Mouse (Mus musculus) hindlimb bud, embryonic 11.5 days (tissue): ENCODE data around the gene Myd88.

Experiments used
- DNase-seq: peaks from one replicate; pipeline ENCODE4 v3.0.0-alpha.2; 2012; ENCODE audit warnings: low read depth, low spot score; ENCODE audit errors: extremely low spot score

Gene Myd88

DNA sequence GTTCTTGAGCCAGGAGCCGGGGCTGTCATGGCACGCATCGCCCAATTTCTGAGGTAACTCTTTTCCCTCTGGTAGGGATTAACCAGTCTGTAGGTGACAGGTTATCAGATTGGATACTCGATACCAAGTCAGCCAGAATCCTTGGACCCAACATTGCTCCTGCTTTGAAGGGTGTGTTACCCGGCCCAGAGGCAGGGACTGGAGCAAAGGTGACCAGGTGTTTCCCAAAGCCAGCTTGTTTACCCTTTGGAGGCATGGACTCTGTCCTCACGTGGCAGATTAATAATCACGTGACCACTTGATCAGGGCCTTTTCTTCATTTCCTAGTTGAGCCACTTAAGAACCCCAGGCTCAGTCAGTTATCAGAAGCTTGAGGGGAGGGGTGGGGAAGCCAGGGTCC lies 1.5 kb upstream of the Myd88 start:
- DNase-seq = no peak

DNA sequence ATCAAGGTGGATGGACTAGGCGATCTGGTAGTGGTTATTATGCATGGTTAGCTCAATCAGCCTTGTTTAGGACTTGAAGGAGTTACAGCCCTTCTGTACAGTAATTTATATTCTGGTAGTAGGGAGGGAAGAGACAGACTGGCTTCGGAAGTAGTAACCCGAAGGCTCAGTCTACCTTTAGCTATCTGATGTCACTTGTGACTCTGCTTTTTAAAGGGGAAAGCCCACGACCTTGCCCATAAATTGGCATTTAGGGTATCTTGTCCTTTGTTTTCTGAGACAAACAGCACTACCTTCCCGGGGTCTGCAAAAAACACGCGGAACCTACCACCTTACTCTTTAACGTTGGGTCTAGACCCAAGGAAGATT lies 1.0 kb downstream of the Myd88 start:
- no peak for DNase-seq

DNA sequence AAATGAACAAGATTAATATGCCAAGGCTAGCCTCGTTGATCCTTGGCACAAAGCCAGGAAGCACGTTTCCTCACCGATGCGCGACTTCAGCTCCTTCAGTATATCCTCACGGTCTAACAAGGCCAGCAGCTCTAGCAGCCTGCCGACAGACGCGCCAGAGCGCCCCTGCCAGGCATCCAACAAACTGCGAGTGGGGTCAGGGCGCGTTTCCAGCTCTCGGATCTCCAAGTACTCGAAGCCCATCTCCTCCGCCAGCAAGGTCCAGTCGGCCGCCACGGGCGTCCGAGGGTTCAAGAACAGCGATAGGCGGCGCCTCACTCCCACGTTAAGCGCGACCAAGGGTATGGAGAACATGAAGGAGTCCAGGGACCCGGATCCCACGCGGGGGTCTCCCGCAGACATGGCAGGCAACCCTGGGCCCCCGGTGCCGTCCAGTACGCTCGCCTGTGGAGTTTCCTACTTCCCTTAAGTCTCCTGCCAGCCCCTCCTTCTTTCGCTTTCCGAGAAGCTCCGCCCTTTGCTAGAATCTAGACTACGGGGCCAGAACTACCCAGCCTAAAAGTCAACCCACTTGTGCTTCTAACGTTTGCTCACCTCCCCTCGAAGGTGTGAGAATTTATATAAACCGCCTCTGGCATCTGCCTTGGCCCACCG lies 1.5 kb downstream of the Myd88 start, which contains the start of gene Acaa1a:
Gene Acaa1a, plus strand, starts transcription at position 119 of the 654 bp plus-strand sequence.
- DNase-seq = no peak

DNA sequence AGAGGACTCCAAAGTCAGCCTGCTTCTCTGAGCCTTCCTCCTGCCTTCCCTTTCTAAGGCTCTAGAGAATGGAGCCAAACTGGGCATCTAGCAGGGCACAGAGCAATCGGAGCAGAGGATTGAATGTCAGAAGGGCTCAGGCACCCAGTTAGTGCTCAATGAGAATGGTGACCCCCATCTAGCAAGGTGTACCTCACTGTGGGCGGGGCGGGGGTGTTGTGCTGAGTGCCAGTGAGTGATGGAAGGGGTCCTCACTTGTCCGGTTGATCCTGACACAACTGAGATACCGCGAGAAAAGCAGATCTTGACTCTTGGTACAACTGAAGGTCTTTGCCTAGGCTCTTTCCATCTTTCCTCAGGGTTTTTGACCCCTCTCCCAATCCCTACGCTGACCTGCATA lies 2.1 kb downstream of the Myd88 start:
- DNase-seq = no peak

DNA sequence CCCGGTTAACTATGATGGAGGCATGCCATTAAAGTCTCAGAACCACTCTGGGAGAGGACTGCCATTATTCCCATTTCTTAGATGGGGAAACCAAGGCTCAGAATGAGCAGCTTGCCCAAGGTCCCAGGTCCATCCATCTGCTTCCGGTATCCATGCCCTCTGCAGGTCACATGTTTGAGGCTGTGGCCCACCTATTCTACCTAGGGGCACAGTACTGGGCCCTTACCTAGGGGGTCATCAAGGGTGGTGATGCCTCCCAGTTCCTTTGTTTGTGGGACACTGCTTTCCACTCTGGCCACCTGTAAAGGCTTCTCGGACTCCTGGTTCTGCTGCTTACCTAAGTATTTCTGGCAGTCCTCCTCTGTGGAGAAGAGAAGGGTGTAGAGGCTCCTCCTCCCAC lies 2.9 kb downstream of the Myd88 start:
- DNase-seq = no peak

DNA sequence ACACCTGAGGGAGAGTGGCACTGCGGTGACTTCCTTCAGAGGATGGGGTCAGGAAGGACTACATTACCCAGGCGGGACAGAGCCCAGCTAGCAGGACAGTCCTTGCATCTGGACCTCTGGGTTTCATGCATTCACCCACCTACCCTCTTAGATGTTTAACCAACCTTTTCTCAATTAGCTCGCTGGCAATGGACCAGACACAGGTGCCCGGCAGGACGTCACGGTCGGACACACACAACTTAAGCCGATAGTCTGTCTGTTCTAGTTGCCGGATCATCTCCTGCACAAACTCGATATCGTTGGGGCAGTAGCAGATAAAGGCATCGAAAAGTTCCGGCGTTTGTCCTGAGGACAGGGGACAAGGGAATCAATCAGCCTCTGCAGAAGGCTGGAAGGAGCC lies 3.4 kb downstream of the Myd88 start:
- DNase-seq = no peak

DNA sequence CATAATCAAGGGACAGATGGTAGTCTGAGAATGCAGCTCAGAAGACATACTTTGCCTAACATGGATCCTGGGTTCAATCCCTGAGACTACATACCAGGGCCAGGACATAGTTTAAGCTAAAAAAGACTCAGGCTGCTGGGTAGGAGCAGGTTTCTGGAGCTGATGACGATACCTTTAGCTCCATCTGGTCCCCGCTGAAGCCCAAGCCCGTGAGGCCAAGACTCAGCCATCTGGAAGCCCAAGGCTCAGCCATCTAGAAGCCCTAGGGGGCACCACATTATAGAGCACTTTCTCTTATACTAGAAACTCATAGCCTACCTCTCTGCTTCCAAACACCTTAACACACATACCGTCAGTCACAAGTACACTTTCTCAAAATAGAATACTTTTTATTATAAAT lies 5.6 kb downstream of the Myd88 start:
- DNase-seq = no peak

DNA sequence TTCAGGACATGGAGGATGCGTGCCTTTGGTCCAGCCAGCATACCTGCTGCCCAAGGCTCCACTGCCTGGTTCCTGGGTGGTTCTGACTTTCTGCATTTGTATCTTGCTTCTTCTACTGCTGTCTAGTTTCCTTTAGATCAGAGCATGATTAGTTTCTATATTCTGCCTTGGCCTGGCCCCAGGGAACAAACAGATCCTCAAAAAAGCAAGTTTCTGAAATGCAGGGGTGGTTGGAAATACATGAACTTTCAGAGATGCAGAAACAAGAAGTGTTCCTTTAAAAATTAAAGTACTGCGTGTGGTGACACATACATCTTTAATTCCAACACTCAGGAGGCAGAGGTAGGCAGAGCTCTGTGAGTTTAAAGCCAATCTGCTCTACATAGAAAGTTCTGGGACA lies 6.4 kb downstream of the Myd88 start:
- DNase-seq = no peak

DNA sequence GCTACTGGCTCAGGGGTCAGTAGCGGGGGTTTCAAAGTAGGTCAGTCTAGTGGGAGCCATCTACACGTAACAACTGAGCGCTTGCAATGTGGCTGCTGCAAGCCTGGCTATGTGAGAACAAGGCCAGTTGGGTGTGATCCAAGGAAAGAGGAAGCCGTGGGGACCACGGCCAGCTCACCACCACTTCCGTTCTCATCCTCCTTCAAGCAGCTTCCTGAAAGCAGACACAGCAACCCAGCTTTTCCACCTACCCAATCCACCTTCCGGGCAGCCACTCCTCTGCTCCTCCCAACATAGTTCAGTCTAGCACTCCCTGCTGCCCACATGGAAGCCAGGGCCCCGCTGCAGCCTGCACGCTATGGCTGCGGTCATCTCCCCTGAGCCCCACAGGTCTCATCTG lies 6.9 kb downstream of the Myd88 start:
- no peak for DNase-seq

DNA sequence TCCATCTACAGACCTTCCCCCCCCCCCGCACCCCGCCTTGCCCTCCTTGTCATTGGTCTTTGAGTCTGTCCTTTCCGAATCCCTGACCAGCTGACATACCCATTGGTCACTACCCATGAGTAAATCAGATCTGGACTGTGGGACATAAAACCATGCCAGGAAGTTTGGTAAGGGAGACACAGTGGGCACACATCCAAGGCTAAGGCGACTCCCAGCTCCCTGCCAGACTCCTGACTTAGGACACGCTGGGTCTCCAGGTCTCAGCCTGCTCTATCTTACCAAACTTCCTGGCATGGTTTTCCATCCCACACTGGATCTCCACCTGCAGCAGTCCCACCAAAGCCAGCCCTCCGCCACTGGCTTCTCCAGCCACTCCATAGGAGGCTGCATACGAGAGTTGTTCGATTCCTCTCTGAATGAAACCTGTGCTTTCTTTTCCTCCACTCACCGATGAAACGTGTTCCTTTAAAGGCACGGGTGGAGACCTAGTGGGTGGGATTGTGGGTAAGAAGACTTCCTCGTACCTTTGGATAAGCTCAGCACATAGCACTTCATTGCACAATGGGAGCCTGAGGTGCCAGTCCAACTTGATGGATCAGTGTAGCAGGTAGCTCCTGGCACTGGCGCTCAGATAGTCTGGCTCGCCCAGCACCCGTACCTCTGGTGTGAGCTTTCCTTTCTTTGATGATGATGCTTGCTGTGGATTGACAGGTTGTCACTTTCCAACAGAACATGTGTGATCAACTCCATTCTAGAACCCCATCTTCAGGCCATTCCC lies 10.8 kb downstream of the Myd88 start:
- no peak for DNase-seq

DNA sequence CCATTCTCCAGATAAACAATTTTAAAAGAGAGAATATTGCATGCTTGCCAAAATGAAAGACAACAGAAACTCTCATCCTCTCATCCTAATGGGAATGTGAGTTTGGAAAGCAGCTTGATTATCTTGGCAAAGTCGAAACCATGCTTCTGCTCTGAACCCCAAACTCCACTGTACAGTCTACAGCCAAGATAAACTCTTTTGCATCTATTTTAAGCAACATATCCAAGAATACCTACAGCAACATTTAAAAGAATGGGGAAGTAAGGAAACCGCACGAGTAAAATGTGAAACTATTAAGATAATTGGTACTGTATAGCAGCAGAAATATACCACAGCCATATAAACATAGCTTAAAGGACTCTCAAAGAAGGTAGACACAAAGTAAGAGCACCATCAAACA lies 12.7 kb downstream of the Myd88 start:
- no peak for DNase-seq

DNA sequence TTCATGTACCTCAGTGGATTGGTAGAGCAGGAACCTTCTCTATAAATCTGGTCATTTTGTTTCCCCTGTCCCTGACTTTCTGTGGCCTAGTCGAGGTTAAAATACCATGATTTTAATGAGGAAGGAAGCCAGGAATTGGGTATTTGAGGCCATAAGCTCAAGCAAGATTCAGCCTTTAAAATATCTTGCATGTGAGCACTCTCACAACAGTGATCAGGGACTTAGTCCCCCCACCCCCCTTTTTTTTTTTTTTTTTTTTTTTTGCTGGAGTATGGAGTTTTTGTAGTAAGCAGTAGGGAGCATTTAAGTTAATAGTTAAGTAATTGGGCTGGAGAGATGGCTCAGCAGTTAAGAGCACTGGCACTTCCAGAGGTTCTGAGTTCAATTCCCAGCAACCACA lies 17.1 kb downstream of the Myd88 start:
- no peak for DNase-seq

DNA sequence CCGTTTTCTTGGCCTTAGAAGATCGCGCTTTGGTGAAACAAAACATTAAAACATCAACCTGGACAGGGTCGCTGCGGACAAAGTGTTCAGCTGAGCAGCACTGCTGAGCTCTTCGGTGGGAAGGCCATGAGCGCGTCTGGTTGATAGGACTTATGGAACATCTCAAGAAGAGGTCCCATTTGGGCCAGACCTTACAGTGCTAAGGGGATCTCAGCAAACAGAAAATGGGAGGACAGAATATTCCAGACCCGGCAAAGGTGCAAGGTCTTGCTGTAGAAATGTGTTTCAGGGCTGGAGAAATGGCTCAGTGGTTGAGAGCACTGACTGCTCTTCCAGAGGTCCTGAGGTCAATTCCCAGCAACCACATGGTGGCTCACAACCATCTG lies 18.0 kb downstream of the Myd88 start:
- no peak for DNase-seq

DNA sequence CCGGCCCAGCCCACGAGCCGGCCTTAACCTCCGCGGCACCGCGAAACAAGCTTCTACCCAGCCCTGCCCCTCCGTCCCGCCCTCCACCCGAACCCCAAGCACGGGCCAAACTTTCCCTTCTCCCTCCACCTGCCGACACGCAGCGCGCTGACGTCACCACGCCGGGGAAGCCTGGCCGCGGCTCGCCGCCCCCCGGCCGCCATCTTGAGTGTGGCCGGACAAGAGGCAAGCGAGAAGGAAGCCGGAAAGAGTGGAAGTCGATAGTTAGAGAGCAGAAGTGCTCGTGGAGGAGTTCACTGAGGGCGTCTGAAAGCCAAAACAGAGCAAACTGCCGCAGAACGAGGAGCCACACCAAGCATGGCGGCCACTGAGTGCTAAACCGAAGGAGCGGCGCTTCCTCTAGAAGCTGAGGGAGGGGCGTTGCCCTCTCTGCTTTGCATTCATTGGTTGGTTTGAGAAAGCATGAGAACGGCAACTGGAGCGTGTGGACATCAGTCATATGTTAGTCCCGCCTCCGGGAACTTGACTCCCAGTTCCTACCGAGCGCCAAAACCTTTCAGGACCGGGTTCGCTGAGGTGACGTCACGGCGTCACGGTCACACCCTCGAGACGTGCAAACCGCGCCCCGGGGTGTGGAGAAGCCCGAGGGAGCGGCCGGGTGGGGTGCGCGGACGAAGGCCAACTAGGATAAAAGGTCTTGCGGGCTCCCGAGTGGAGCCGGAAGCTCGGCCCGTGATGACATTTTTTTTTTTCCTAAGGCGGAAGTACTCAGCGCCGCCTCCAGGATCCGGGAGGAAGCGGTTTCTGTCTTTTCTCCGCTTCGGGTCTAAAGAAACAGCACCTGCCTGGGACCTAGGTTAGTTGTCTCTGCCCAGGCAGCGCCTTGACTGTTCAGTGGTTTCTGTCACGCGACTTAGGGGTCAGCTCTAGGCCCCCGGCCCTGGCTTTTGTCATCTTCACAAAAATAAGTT lies 18.6 kb downstream of the Myd88 start, which contains the start of gene Oxsr1:
Gene Oxsr1, minus strand, starts transcription at position 139 of the 971 bp plus-strand sequence.
- DNase-seq = peak; percentile 98

DNA sequence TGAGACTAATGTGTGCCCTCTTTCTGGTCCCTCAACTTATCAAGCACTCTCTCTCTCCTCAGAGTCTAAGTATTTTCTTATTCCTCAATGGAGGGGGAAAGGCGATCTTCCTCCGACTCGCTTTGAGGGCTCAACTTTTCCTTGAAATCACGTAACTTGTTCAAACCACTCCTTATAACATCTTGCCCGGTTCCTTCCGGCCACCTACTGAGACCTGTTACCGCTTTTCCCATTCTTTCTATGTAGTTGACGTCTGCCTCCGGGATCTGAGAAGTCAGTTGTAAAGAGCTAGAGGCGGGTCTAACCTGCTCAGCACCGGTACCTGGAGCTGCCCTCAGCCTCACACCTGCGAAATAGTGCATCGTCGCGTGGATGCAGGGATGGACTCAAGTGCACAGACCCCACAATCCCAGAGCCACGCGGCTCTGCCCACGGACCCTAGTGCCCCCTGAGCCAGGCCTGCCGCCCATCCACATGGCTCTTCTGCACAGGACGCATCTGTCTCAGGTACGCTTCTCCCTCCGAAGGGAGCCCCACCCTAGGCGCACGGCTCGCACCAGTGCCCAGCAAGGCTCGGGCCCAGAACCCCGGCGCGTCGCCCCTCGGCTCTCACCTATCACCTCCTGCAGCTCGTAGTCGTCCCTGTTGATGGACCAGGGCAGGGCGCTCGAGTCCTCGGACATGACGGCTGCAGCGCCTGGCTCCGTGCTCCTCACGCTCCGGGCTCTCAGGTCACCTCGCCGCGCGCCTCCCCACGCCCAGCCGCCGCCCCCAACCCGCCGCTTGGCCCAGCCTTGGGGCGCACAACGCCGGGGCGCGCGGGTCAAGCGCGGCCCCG lies 19.6 kb downstream of the Myd88 start:
- DNase-seq = no peak

DNA sequence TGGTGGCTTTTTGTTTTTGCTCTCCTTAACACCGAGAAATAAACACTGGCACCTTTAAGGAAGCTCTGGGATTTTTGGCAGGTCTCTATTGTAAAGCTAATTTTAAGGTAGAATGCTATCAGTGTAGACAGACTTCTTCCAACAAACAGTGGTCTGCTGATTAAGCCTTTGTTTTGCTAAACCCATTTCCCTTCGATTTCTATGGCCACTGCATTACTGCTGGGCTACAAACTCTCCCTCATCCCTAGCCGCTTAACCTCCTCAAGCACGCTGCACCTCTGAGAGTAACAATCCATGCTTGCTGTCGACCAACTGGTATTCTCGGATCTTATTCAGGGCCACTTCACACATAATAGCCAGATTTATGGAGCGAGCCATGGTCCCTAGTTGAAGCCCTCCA lies 20.3 kb downstream of the Myd88 start:
- DNase-seq = no peak

DNA sequence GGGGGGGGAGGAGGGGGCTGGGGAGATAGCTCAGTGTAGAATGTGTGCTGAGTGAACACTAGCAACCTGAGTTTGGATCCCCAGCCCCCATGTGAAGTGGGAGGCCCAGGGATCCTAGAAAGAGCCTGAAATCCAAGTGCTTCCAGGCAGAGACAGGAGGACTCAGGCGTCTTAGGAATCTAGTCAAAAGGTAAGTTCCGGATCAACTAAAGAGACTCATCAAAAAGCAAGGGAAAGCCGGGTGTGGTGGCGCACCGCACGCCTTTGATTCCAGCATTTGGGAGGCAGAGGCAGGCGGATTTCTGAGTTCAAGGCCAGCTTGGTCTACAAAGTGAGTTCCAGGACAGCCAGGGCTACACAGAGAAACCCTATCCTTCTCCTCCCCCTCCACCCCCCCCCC lies 20.8 kb downstream of the Myd88 start:
- DNase-seq = no peak

DNA sequence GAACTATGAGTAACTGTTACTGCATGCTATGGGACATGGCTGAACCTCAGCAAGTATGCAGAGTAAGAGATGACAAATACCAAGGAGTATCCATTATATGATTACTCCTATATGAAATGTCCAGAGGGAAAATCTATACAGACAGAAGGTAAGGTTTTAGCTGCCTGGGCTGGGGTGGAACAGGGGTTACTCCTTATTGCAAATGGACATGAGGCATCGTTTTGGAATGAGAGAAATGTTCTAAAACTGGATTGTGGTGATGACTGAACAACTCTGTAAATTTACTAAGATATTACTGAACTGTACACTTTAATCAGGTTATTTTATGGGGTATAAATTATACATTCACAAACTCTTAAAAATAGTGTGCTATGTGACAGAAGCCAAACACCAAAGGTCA lies 22.3 kb downstream of the Myd88 start:
- no peak for DNase-seq

DNA sequence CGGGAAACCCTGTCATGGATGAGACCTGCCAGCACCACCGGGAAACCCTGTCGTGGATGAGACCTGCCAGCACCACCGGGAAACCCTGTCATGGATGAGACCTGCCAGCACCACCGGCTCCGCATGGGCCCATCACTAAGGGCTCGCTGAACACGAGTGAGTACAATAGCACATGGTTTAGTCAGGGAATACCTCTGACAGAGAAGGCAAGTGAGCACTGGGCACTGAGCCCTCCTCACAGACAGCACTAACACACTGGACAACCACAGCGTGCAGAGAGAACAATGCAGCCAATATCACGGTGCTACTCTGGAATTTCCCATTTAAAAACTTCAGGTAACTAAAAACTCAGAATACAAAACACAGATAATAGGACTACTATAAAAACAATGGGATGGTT lies 28.1 kb downstream of the Myd88 start:
- no peak for DNase-seq

DNA sequence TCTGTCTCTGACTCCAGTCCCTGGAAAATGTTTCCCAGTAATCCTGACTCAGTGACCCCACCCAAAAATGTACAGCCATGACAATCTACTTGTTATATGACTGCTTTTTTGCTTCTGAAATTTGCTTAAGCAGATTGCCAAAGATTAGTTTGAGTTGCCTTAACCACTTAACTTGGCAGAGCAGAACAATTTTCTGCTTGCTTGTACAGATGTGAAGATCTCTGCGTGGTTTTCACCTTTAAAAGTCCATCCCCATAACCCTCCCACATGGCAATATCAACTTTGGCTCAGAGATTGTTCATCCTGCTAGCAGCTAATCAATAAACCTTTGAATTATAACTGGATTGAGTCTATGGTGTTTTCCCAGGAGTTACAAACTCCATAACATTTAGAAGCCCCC lies 32.1 kb downstream of the Myd88 start:
- no peak for DNase-seq

DNA sequence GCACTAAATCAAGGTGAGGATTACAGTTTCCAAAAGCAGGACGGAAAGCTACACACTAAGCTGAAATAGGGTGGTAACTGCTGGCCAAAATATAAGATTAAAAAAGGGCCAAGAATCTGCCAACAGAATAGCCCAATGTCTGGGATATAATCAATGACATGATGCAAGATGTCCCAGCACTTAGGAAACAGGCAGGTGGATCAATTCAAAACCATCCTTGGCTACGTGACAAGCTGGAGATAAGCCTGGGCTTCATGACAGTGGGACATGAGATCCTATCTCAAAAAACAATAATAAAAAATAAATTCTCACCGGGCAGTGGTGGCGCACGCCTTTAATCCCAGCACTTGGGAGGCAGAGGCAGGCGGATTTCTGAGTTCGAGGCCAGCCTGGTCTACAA lies 35.3 kb downstream of the Myd88 start:
- no peak for DNase-seq
